9 mouse cellular contexts compared by ENCODE assay signal in genomic region chr5:110387332-110387731, GRCm38 (mm10). TPM values are rescaled to one million over a fixed set of nuclear protein-coding genes. Genes with fewer than 3 reads are reported as not detected.
DNase-seq lines count a peak whose midpoint lies in the region; ATAC-seq and TF ChIP-seq lines count a peak whose summit lies in the region.
"Had no signal": no experiment of that assay in that cellular context is flagged by ENCODE, and none has a peak within 500 bp of the region (broad histone marks: within the 10 kb centered on the region; RNA-seq: fewer than 3 reads in every experiment).

No protein-coding gene starts in this region.

- DNase-seq in heart, postnatal 0 days (ENCODE audit: low spot score) = no peak
- no peak for DNase-seq in heart, postnatal 36 days
- DNase-seq in adrenal gland, adult 18-20 months (ENCODE audit: low spot score in 2 of 2) = no peak
- DNase-seq in adrenal gland, adult (ENCODE audit: inconsistent age in 2 of 2, low spot score in 1 of 2) = no peak
- DNase-seq in ovary, adult 18-20 months (ENCODE audit: low spot score) = no peak

- H3K36me3 ChIP-seq in heart, postnatal 0 days (replicated peaks; ENCODE audit: control insufficient read depth, insufficient read depth, low read length) = no peaks in the 10 kb centered on the region
- H3K36me3 ChIP-seq in hindbrain, embryonic 13.5 days = peaks cover 3% of the 10 kb centered on the region; the same call in 1 of the 2 replicates
- 0 out of 2 replicates have a peak, but pooled peaks cover 6% of the 10 kb centered on the region for H3K36me3 ChIP-seq in midbrain, embryonic 12.5 days

- H3K9ac ChIP-seq in heart, postnatal 0 days (replicated peaks; ENCODE audit: low read depth, low read length) = peak overlapping the region; percentile 43
- H3K9ac ChIP-seq in hindbrain, embryonic 13.5 days = peak overlapping the region; percentile 81
- H3K9ac ChIP-seq in midbrain, embryonic 12.5 days (replicated peaks) = peak overlapping the region; percentile 65

- no peaks in the 10 kb centered on the region for H3K27me3 ChIP-seq in heart, postnatal 0 days (ENCODE audit: control insufficient read depth, insufficient read depth, low read length)
- H3K27me3 ChIP-seq in hindbrain, embryonic 13.5 days = peaks cover 8% of the 10 kb centered on the region
- peaks cover 32% of the 10 kb centered on the region for H3K27me3 ChIP-seq in midbrain, embryonic 12.5 days

- H3K4me1 ChIP-seq in heart, postnatal 0 days (ENCODE audit: control insufficient read depth, insufficient read depth) = peaks cover 24% of the 10 kb centered on the region
- H3K4me1 ChIP-seq in cortical plate, adult 2 months (ENCODE audit: control insufficient read depth, insufficient read depth, low read length) = no peaks in the 10 kb centered on the region
- peaks cover 43% of the 10 kb centered on the region for H3K4me1 ChIP-seq in hindbrain, embryonic 13.5 days (replicated peaks)
- peaks cover 31% of the 10 kb centered on the region for H3K4me1 ChIP-seq in midbrain, embryonic 12.5 days

- WGBS in heart, postnatal 0 days = 30% methylated on average over 8 of the region's 8 CpGs
- 15% methylated on average over 8 of the region's 8 CpGs for WGBS in hindbrain, embryonic 13.5 days
- 10% methylated on average over 8 of the region's 8 CpGs for WGBS in midbrain, embryonic 12.5 days

- TF ChIP-seq CTCF in heart, postnatal 0 days (IDR thresholded peaks at IDR 0.05; ENCODE audit: low read depth) = no peak
- TF ChIP-seq CTCF in cortical plate, adult 2 months (IDR thresholded peaks at IDR 0.05; ENCODE audit: extremely low read depth, insufficient read depth, low read length) = no peak

- no peak for TF ChIP-seq POLR2A in cortical plate, adult 2 months (IDR thresholded peaks at IDR 0.05; ENCODE audit: extremely low read depth, insufficient read depth, low read length)

- peak overlapping the region; percentile 56 for H3K4me3 ChIP-seq in heart, postnatal 0 days (ENCODE audit: low read depth, low read length)
- H3K4me3 ChIP-seq in cortical plate, adult 2 months (ENCODE audit: insufficient read depth, low read length) = peak overlapping the region; percentile 16; the same call in 1 of the 2 replicates
- H3K4me3 ChIP-seq in hindbrain, embryonic 13.5 days = peak overlapping the region; percentile 71
- peak overlapping the region; percentile 68 for H3K4me3 ChIP-seq in midbrain, embryonic 12.5 days

- H3K9me3 ChIP-seq in heart, postnatal 0 days (replicated peaks; ENCODE audit: control insufficient read depth, low read length) = no peaks in the 10 kb centered on the region
- H3K9me3 ChIP-seq in hindbrain, embryonic 13.5 days = no peaks in the 10 kb centered on the region
- no peaks in the 10 kb centered on the region for H3K9me3 ChIP-seq in midbrain, embryonic 12.5 days
- H3K9me3 ChIP-seq: G1E had no signal

- no peak for ATAC-seq in heart, postnatal 0 days (ENCODE audit: insufficient read depth, low read depth)
- ATAC-seq in hindbrain, embryonic 13.5 days (ENCODE audit: low FRiP score) = peak; percentile 1; the same call in 1 of the 2 replicates
- no peak for ATAC-seq in midbrain, embryonic 12.5 days (ENCODE audit: low FRiP score, low read depth)

- H3K4me2 ChIP-seq in heart, postnatal 0 days (ENCODE audit: low read depth, low read length) = peak overlapping the region; percentile 71
- H3K4me2 ChIP-seq in hindbrain, embryonic 13.5 days = peak overlapping the region; percentile 65
- peak overlapping the region; percentile 60 for H3K4me2 ChIP-seq in midbrain, embryonic 12.5 days (replicated peaks)

- TF ChIP-seq EP300 in heart, postnatal 0 days (IDR thresholded peaks at IDR 0.05; ENCODE audit: low read depth) = no peak

- no peak overlapping the region for H3K27ac ChIP-seq in heart, postnatal 0 days (ENCODE audit: low read depth)
- H3K27ac ChIP-seq in cortical plate, adult 2 months (ENCODE audit: insufficient read depth, low read length) = no peak overlapping the region
- H3K27ac ChIP-seq in hindbrain, embryonic 13.5 days = peak overlapping the region; percentile 82; the same call in 1 of the 2 replicates
- 0 out of 2 replicates have a peak overlapping the region, but pooled peaks have one; percentile 61 for H3K27ac ChIP-seq in midbrain, embryonic 12.5 days (replicated peaks)

- intact Hi-C loops in heart, postnatal 36 days (cut with DNase I) = loop anchor here (2.0 kb wide), 1 partner anchor 41 kb away; no protein-coding TSS in a partner anchor

RNA-seq across cellular contexts. Expression of gene Lrcol1, which starts 42.8 kb away (rescaled TPM):
- total RNA-seq in heart, postnatal 0 days (2014; rRNA removed; ENCODE audit: low replicate concordance) = not detected in 2 replicates
- not detected in 2 replicates for polyA plus RNA-seq in heart, postnatal 0 days (2015; fragmentation: Nextera tagmentation; extraction: Ambion mirVana)
- not detected for total RNA-seq in heart, postnatal 36 days (2021)
- not detected in 2 replicates for polyA plus RNA-seq in cortical plate, adult 2 months (2012; rRNA removed)
- not detected in 2 replicates for polyA plus RNA-seq in hindbrain, embryonic 13.5 days (2015; fragmentation: Nextera tagmentation; extraction: Ambion mirVana)
- not detected in 2 replicates for polyA plus RNA-seq in midbrain, embryonic 12.5 days (2016; fragmentation: Nextera tagmentation; extraction: Ambion mirVana)
- total RNA-seq in adrenal gland, adult 18-20 months (2021) = not detected
- total RNA-seq: G1E had no signal
- polyA plus RNA-seq: G1E had no signal

RNA-seq across cellular contexts. Expression of gene P2rx2, which starts 44.3 kb away (rescaled TPM):
- total RNA-seq in heart, postnatal 0 days (2014; rRNA removed; ENCODE audit: low replicate concordance) = not detected in 2 replicates
- polyA plus RNA-seq in heart, postnatal 0 days (2015; fragmentation: Nextera tagmentation; extraction: Ambion mirVana) = not detected in 2 replicates
- total RNA-seq in heart, postnatal 36 days (2021) = not detected
- polyA plus RNA-seq in cortical plate, adult 2 months (2012; rRNA removed) = 0.21 TPM in 2 replicates
- polyA plus RNA-seq in hindbrain, embryonic 13.5 days (2015; fragmentation: Nextera tagmentation; extraction: Ambion mirVana) = 5.1 and 6.5 TPM in 2 replicates
- 1.2 and 1.7 TPM in 2 replicates for polyA plus RNA-seq in midbrain, embryonic 12.5 days (2016; fragmentation: Nextera tagmentation; extraction: Ambion mirVana)
- under 1 TPM; 0.54 to 0.80 TPM for total RNA-seq in adrenal gland, adult 18-20 months (2021)
- total RNA-seq: G1E had no signal
- polyA plus RNA-seq: G1E had no signal

Comparison
In these comparisons a context has a peak if more than half of its experiments do, and no peak if none do; other contexts are left out.
1. H3K27ac ChIP-seq: peak in hindbrain, embryonic 13.5 days (single experiment) and midbrain, embryonic 12.5 days (single experiment); none in heart, postnatal 0 days (single experiment) and cortical plate, adult 2 months (single experiment).
2. H3K4me3 ChIP-seq: peak in every context shown above with its lines; median percentile 71 in hindbrain, embryonic 13.5 days; 68 in midbrain, embryonic 12.5 days; 56 in heart, postnatal 0 days; 16 in cortical plate, adult 2 months.
3. Peak in every context shown above with its lines, with median percentiles within 50 percentile points of each other: H3K4me2 ChIP-seq and H3K9ac ChIP-seq.